Mouse (Mus musculus) midbrain, embryonic 16.5 days (tissue): ENCODE data around the gene Borcs7. TPM values are rescaled to one million over a fixed set of nuclear protein-coding genes. Genes with fewer than 3 reads are reported as not detected.

Source experiments
- ATAC-seq: fragments of 200-750 bp; cut with Nextera tagmentation; 2 replicates; pipeline ENCODE4 v1.8.0; 2017; ENCODE audit warnings: moderate TSS enrichment
- H3K27ac ChIP-seq: fragments of 300-500 bp; sonication (generic); 2 replicates; pipeline ENCODE4 v1.5.1; 2014; ENCODE audit warnings: mild to moderate bottlenecking, low read length, mixed read lengths
- H3K27me3 ChIP-seq: fragments of 300-500 bp; sonication (generic); 2 replicates; pipeline ENCODE4 v1.6.1; 2014; ENCODE audit warnings: low read depth, low read length, mixed read lengths; ENCODE audit not compliant: control insufficient read depth, insufficient read depth
- H3K36me3 ChIP-seq: fragments of 300-500 bp; sonication (generic); 2 replicates; pipeline ENCODE4 v1.6.1; 2014; ENCODE audit warnings: mild to moderate bottlenecking, low read length, moderate library complexity, mixed read lengths; ENCODE audit not compliant: control insufficient read depth, insufficient read depth
- H3K4me1 ChIP-seq: fragments of 300-500 bp; sonication (generic); 2 replicates; pipeline ENCODE4 v1.6.1; 2014; ENCODE audit warnings: mild to moderate bottlenecking, low read length, mixed read lengths; ENCODE audit not compliant: control insufficient read depth, insufficient read depth
- H3K4me2 ChIP-seq: fragments of 300-500 bp; sonication (generic); 2 replicates; pipeline ENCODE4 v1.6.1; 2014; ENCODE audit warnings: mild to moderate bottlenecking, low read length, mixed read lengths
- H3K4me3 ChIP-seq: fragments of 300-500 bp; sonication (generic); 2 replicates; pipeline ENCODE4 v1.5.1; 2014; ENCODE audit warnings: low read depth, mild to moderate bottlenecking, low read length, moderate library complexity, mixed read lengths
- H3K9ac ChIP-seq: fragments of 300-500 bp; sonication (generic); 2 replicates; pipeline ENCODE4 v1.6.1; 2014; ENCODE audit warnings: low read depth, low read length, mixed read lengths
- H3K9me3 ChIP-seq: fragments of 300-500 bp; sonication (generic); replicated peaks from 2 replicates; pipeline ENCODE4 v1.6.1; 2014; ENCODE audit warnings: mild to moderate bottlenecking, low read length, mixed read lengths; ENCODE audit not compliant: control insufficient read depth, poor library complexity, severe bottlenecking
- WGBS: fragments of 180-500 bp; shearing (Covaris S2); extraction: QIAGEN DNeasy Blood & Tissue Kit; methylation state at CpG from one replicate; pipeline ENCODE4 v1.1.7; 2014; 5-methylcytosine and 5-hydroxymethylcytosine counted together
- polyA plus RNA-seq: library from polyadenylated mRNA; unstranded; fragments of >200 nt; fragmentation: Nextera tagmentation; extraction: Ambion mirVana; gene quantifications from 2 replicates; pipeline ENCODE4 v1.2.1, GENCODE M21; 2015

Gene Borcs7
- polyA plus RNA-seq, 1 experiment from 2014 or later, result 27.6 TPM

DNA sequence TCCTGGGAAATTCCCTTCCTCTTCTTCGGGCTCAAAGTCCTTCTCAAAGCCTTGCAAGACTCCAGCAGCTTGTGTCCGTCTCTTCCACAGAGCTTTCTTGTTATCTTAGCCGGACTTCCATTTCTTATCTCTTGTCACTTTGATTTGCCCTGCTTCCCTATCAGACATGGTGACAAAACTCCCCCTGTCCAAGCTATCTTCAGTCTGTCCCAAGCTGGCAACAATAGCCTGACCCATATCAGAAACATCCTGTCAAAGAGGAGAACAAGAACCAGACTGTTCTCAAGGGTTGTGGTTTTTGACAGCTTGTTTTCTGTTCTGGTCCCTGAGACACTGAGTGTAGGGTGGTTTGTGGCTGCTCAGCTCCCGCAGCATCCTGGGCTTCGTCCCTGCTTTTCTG is 45.5 kb downstream of the Borcs7 start:
- WGBS, result 66% methylated on average over 5 of the region's 5 CpGs
- Histone ChIP-seq H3K4me3 (no peak overlapping the region), H3K4me2 (no peak overlapping the region), H3K27me3 (no peaks in the 10 kb centered on the region), H3K9me3 (no peaks in the 10 kb centered on the region), H3K27ac (no peak overlapping the region), H3K4me1 (no peaks in the 10 kb centered on the region), H3K9ac (no peak overlapping the region), H3K36me3 (no peaks in the 10 kb centered on the region)
- no peak for ATAC-seq

DNA sequence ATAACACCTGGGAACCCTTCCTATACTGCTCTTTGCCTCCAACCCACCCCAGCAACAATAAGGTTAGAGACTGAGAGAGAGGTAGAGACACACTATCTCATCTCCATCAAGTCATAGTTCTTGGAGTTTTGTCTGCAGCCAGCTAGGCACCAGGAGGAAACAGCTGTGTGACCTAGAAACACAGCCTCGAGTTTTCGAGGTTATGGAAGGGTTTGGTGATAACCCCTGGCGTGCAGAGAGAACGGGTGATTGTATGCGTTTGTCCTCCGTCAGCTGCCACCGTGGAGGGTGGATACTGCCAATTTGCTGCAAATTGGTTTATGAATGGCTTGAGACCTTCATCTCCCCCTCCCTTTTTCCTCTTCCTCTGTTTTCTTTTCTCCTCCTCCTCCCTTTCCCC is 47.4 kb downstream of the Borcs7 start:
- no peak overlapping the region for H3K4me3 ChIP-seq
- ATAC-seq, result no peak
- H3K27me3 ChIP-seq, result no peaks in the 10 kb centered on the region
- H3K4me1 ChIP-seq, result no peaks in the 10 kb centered on the region
- H3K9ac ChIP-seq, result no peak overlapping the region
- no peaks in the 10 kb centered on the region for H3K9me3 ChIP-seq
- no peak overlapping the region for H3K4me2 ChIP-seq
- no peaks in the 10 kb centered on the region for H3K36me3 ChIP-seq
- WGBS, result 81% methylated on average over 7 of the region's 7 CpGs
- H3K27ac ChIP-seq, result no peak overlapping the region

DNA sequence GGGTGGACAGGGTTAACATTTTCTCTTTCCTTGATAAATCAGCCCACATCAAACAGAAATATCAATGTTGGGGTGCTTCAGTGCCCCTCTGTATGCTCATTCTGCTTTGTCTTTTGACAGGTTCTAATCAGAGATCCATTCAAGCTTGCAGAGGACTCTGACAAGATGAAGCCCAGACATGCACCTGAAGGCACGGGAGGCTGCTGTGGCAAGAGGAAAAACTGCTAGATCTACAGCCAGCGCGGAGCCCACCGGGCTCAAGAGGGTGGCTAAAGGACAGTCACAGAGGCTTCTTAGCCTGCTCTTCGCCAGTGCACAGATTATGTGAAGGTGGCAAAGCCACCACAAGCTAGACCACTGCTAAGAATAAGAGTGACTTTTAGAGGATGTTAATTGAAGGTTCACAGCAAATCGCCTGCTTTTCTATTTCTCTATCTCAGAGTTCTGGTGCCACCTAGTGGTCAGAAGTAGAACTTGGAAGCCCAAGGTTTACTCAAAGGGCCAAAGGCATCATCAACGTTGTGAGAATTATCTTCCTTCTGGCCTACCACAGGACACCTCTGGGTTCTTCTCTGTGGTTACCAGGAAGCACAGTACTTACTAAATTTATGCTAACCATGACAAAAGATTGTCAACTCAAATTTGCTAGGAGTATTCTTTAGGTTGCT is 50.8 kb downstream of the Borcs7 start:
- ATAC-seq, result peak; percentile 21; the same call in 1 of the 2 replicates
- WGBS, result 54% methylated on average over 7 of the region's 7 CpGs
- no peak overlapping the region for H3K4me2 ChIP-seq
- no peaks in the 10 kb centered on the region for H3K9me3 ChIP-seq
- peaks cover 9% of the 10 kb centered on the region; the same call in 1 of the 2 replicates for H3K4me1 ChIP-seq
- no peaks in the 10 kb centered on the region for H3K36me3 ChIP-seq
- no peaks in the 10 kb centered on the region for H3K27me3 ChIP-seq
- H3K9ac ChIP-seq, result no peak overlapping the region
- no peak overlapping the region for H3K27ac ChIP-seq
- H3K4me3 ChIP-seq, result no peak overlapping the region

DNA sequence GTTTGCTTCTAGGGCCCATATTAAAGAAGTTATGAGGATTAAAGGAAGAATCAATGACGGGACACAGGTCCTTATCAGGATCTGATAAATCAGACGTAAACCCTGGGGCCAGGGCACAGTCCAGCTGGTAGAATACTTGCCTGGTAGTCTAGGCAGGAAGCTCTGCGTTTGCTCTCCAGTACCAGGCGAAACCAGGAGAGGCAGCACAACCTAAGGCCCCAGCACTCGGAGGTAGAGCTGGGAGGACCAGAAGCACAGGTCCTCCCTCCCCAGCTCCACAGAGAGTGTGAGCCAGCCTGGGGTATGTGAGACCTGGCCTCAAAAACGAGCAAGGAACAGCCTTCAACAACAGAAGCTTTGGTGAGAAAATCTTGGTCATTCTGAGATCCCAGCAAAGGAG is 51.9 kb downstream of the Borcs7 start:
- no peak for ATAC-seq
- Histone ChIP-seq H3K27ac (no peak overlapping the region), H3K36me3 (no peaks in the 10 kb centered on the region), H3K4me2 (no peak overlapping the region), H3K27me3 (no peaks in the 10 kb centered on the region), H3K9me3 (no peaks in the 10 kb centered on the region), H3K9ac (no peak overlapping the region), H3K4me1 (peaks cover 9% of the 10 kb centered on the region; the same call in 1 of the 2 replicates), H3K4me3 (no peak overlapping the region)
- WGBS, result 35% methylated on average over 6 of the region's 6 CpGs

DNA sequence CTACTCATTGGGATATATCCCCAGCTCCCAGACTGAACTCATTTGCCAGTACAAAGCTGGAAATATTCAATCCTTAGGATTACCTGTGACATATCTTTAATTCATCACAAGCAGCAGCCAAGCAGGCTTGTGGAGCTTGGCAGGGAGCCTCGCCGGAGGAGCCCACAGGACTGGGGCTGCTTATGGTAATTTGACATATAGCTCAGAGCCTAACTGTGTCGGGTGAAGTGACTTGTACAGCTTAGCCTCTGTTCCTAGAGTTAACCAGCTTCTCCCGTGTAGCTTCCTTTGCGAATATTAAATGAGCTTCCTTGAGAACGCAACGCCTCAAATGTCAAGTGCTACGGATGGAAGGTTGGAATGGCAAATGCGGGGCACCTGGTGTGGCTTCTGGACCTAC is 55.0 kb downstream of the Borcs7 start:
- H3K9me3 ChIP-seq, result no peaks in the 10 kb centered on the region
- no peaks in the 10 kb centered on the region for H3K36me3 ChIP-seq
- no peak overlapping the region for H3K4me3 ChIP-seq
- peak overlapping the region; percentile 25; the same call in 1 of the 2 replicates for H3K4me2 ChIP-seq
- no peak overlapping the region for H3K27ac ChIP-seq
- ATAC-seq, result peak; percentile 75
- WGBS, result 37% methylated on average over 9 of the region's 9 CpGs
- no peak overlapping the region for H3K9ac ChIP-seq
- peaks cover 9% of the 10 kb centered on the region; the same call in 1 of the 2 replicates for H3K4me1 ChIP-seq
- no peaks in the 10 kb centered on the region for H3K27me3 ChIP-seq

DNA sequence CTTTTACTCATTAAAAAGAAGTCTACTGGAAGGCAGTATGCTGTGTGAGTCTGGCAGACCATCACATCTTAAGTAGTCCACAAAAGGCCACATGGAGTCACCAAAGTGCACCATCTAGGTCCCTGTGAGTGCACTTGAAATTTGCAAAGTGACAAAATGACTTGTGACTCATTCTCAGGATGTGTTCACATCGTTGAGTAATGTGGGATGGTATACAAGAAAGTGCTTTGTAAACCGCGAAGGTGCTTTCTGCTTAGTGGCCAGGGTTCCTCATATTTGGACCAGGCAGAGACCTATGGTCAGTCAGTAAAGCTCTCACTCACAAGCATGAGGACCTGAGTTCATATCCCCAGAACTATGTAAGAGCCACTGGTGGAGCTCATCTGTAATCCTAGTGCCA is 58.1 kb downstream of the Borcs7 start:
- no peaks in the 10 kb centered on the region for H3K36me3 ChIP-seq
- H3K4me3 ChIP-seq, result no peak overlapping the region
- no peaks in the 10 kb centered on the region for H3K27me3 ChIP-seq
- 92% methylated on average over 3 of the region's 3 CpGs for WGBS
- no peak overlapping the region for H3K27ac ChIP-seq
- no peak overlapping the region for H3K4me2 ChIP-seq
- ATAC-seq, result no peak
- H3K9me3 ChIP-seq, result no peaks in the 10 kb centered on the region
- peaks cover 9% of the 10 kb centered on the region; the same call in 1 of the 2 replicates for H3K4me1 ChIP-seq
- no peak overlapping the region for H3K9ac ChIP-seq

DNA sequence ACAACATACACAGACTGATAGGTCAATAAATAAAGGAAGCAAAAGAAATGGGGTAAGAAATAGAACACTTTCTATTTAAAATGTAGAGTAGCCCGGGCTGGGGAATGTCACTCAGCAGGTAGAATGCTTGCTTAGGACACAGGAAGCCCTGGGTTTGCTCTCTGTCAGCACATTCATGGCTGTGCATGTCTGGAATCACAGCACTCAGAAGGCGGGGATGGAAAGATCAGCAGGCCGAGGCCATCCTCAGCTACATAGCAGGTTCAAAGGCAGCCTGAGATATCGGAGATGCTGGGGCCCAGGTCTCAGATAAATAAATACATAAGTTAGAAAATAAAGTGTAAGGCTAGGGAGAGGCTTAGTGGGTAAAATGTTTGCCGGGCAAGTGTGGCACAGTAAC is 62.5 kb downstream of the Borcs7 start:
- 89% methylated on average over 5 of the region's 5 CpGs for WGBS
- H3K36me3 ChIP-seq, result no peaks in the 10 kb centered on the region
- no peak overlapping the region for H3K4me3 ChIP-seq
- no peaks in the 10 kb centered on the region for H3K9me3 ChIP-seq
- no peaks in the 10 kb centered on the region for H3K4me1 ChIP-seq
- H3K27me3 ChIP-seq, result no peaks in the 10 kb centered on the region
- H3K27ac ChIP-seq, result no peak overlapping the region
- no peak overlapping the region for H3K9ac ChIP-seq
- no peak overlapping the region for H3K4me2 ChIP-seq
- ATAC-seq, result no peak

Other genes with a start within 250 kb of the Borcs7 start
- 25.9 and 26.8 TPM in 2 replicates for gene Trim8, start 188.2 kb upstream of the Borcs7 start, polyA plus RNA-seq
- 213 and 226 TPM in 2 replicates for gene Arl3, start 116.7 kb upstream of the Borcs7 start, polyA plus RNA-seq
- 9.7 and 12.8 TPM in 2 replicates for gene Sfxn2, start 116.5 kb upstream of the Borcs7 start, polyA plus RNA-seq
- gene Wbp1l, start 90.8 kb upstream of the Borcs7 start, polyA plus RNA-seq, result 34.0 and 34.8 TPM in 2 replicates
- not detected in 2 replicates for gene Cyp17a1, start 16.7 kb upstream of the Borcs7 start, polyA plus RNA-seq
- 35.6 and 38.1 TPM in 2 replicates for gene As3mt, start 17.6 kb downstream of the Borcs7 start, polyA plus RNA-seq
- 6.8 and 7.0 TPM in 2 replicates for gene Cnnm2, start 71.7 kb downstream of the Borcs7 start, polyA plus RNA-seq